ENCODE assay signal across 15 mouse cellular contexts in genomic region chr1:47097084-47097996, GRCm38 (mm10).
"Had no signal": no experiment of that assay in that cellular context is flagged by ENCODE, and none has a peak within 500 bp of the region (broad histone marks: within the 10 kb centered on the region; RNA-seq: fewer than 3 reads in every experiment).

No protein-coding gene starts in this region.

- H3K4me2 ChIP-seq: kidney, embryonic 15.5 days; liver, embryonic 11.5 days; liver, embryonic 15.5 days had no signal

- H3K9me3 ChIP-seq: kidney, embryonic 15.5 days; limb, embryonic 10.5 days; liver, embryonic 15.5 days; midbrain, embryonic 10.5 days had no signal

- H3K27me3 ChIP-seq: kidney, embryonic 15.5 days; liver, embryonic 15.5 days had no signal

- H3K4me3 ChIP-seq: kidney, embryonic 15.5 days; left cerebral cortex, adult 2 months; limb, embryonic 10.5 days; liver, embryonic 15.5 days; midbrain, embryonic 10.5 days had no signal

- H3K27ac ChIP-seq: kidney, embryonic 15.5 days; left cerebral cortex, adult 2 months; limb, embryonic 10.5 days; liver, embryonic 15.5 days; midbrain, embryonic 10.5 days had no signal

- H3K4me1 ChIP-seq: kidney, embryonic 15.5 days; limb, embryonic 10.5 days; liver, embryonic 15.5 days; midbrain, embryonic 10.5 days had no signal

- ATAC-seq: lung, postnatal 0 days; midbrain, embryonic 16.5 days had no signal

- H3K9ac ChIP-seq: kidney, embryonic 15.5 days; liver, embryonic 15.5 days had no signal

- H3K36me3 ChIP-seq: kidney, embryonic 15.5 days; limb, embryonic 10.5 days; liver, embryonic 15.5 days; midbrain, embryonic 10.5 days had no signal

- DNase-seq: kidney, adult 18-20 months; kidney, postnatal 14 days; lung, adult 2 months; lung, postnatal 36 days; spleen, adult 18-20 months; thymus, adult 18-20 months; thymus, postnatal 14 days had no signal
